Mouse (Mus musculus) small intestine, adult 2 months (tissue): ENCODE measurements around the gene Eef2k.

Experiments
- CTCF ChIP-seq: fragments of 200-500 bp; IDR thresholded peaks from 2 replicates; pipeline ENCODE4 v1.5.1; 2012; ENCODE audit warnings: low read depth, mild to moderate bottlenecking, control low read depth, inconsistent platforms, low read length, moderate library complexity, mixed read lengths; ENCODE audit not compliant: insufficient replicate concordance, insufficient read length; ENCODE audit errors: extremely low read depth
- POLR2A ChIP-seq: fragments of 200-500 bp; IDR thresholded peaks from 2 replicates; pipeline ENCODE4 v1.6.1; 2012; ENCODE audit warnings: low read depth, mild to moderate bottlenecking, control low read depth, inconsistent platforms, low read length, moderate library complexity

DNA sequence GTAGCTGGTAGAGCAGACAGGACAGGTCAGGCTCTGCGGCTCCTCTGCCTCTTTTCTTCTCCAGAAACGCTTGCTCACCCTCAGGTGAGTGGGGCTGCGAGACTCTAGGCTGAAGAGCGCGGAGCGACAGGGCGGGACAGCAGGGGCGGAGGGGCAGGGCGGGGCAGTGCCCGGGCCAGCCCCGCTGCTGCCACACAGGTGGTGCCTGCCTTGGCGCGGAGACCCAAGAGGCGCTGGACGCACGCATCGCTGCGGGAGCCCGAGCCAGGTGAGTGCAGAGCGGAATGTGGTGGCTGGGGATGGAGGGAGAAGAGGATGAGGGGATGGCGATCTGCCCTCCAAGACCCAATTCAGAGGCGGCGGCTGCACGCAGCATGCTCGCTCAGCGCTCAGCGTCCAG, 32.9 kb upstream of the Eef2k start:
- no peak for TF ChIP-seq POLR2A
- no peak for TF ChIP-seq CTCF
